Mouse (Mus musculus) bone marrow macrophage, adult 2 months (primary cell): ENCODE data around the gene Ube2l3.

Source experiments
- CTCF ChIP-seq: IDR thresholded peaks from 2 replicates; pipeline ENCODE4 v1.5.1; 2012; ENCODE audit warnings: low read depth, mild to moderate bottlenecking, low read length, moderate library complexity
- POLR2A ChIP-seq: IDR thresholded peaks from 2 replicates; pipeline ENCODE4 v1.6.1; 2012; ENCODE audit warnings: mild to moderate bottlenecking, low read depth, low read length, borderline replicate concordance

GRCm38 (mm10) chr16:17185475-17185874 is 17.0 kb downstream of the Ube2l3 start:
- no peak for TF ChIP-seq CTCF
- TF ChIP-seq POLR2A = no peak
